Mouse (Mus musculus) CH12.LX (cell line): ENCODE data around the gene Gm5538. TPM values are rescaled to one million over a fixed set of nuclear protein-coding genes. Genes with fewer than 3 reads are reported as not detected.

Experiments
- DNase-seq: peaks from one replicate; pipeline ENCODE4 v3.0.0-alpha.2; 2013; ENCODE audit errors: extremely low read depth
- H3K27ac ChIP-seq: 2 replicates; pipeline ENCODE4 v1.5.1; 2012; ENCODE audit warnings: low read depth, mild to moderate bottlenecking, control low read depth, moderate library complexity; ENCODE audit not compliant: insufficient read depth
- H3K27me3 ChIP-seq: replicated peaks from 2 replicates; pipeline ENCODE3; 2012; ENCODE audit warnings: inconsistent platforms
- H3K36me3 ChIP-seq, 2 experiments: replicated peaks in 1 of 2; 2 replicates each; pipeline versions ENCODE3 to v1.6.1; 2012; ENCODE audit warnings: inconsistent platforms in 1 of 2, low read length in 1 of 2, mild to moderate bottlenecking in 1 of 2, mixed read lengths in 1 of 2, moderate library complexity in 1 of 2; ENCODE audit not compliant: control insufficient read depth in 1 of 2, insufficient read depth in 1 of 2
- H3K4me1 ChIP-seq, 2 experiments: 2 replicates each; pipeline ENCODE4 v1.6.1; 2012; ENCODE audit warnings: inconsistent platforms in 1 of 2, moderate library complexity in 1 of 2; ENCODE audit not compliant: insufficient read depth in 2 of 2, control insufficient read depth in 1 of 2
- H3K4me2 ChIP-seq: 2 replicates; pipeline ENCODE4 v1.6.1; 2012; ENCODE audit warnings: low read depth, mild to moderate bottlenecking, control low read depth; ENCODE audit not compliant: poor library complexity, insufficient read depth, severe bottlenecking
- H3K4me3 ChIP-seq, 3 experiments: fragments of 150-350 bp in 1 of 3; sonication (generic) in 1 of 3; replicated peaks in 1 of 3; 2 replicates each; pipeline versions ENCODE3 to v1.5.1; 2011 to 2012; ENCODE audit warnings: low read depth in 2 of 3, low read length in 2 of 3, mild to moderate bottlenecking in 2 of 3, moderate library complexity in 2 of 3, control low read depth in 1 of 3, improper control_type of control experiment in 1 of 3, inconsistent platforms in 1 of 3, mixed read lengths in 1 of 3; ENCODE audit not compliant: poor library complexity in 1 of 3
- H3K79me2 ChIP-seq: replicated peaks from 2 replicates; pipeline ENCODE4 v1.6.1; 2012; ENCODE audit warnings: mild to moderate bottlenecking, moderate library complexity; ENCODE audit not compliant: control insufficient read depth, poor library complexity, insufficient read depth, severe bottlenecking; ENCODE audit errors: extremely low read depth
- H3K9ac ChIP-seq: 2 replicates; pipeline ENCODE4 v1.6.1; 2012; ENCODE audit warnings: low read depth, mild to moderate bottlenecking, control low read depth, moderate library complexity; ENCODE audit not compliant: insufficient read depth
- H3K9me3 ChIP-seq: replicated peaks from 2 replicates; pipeline ENCODE3; 2012; ENCODE audit warnings: low read length, inconsistent platforms, mixed read lengths
- E2F4 ChIP-seq: IDR thresholded peaks from 2 replicates; pipeline ENCODE4 v1.6.1; 2011; ENCODE audit warnings: low read depth, low read length, improper control_type of control experiment; ENCODE audit not compliant: insufficient replicate concordance
- EP300 ChIP-seq: IDR thresholded peaks from 2 replicates; pipeline ENCODE4 v1.6.1; 2011; ENCODE audit warnings: low read length, improper control_type of control experiment
- ETS1 ChIP-seq: conservative IDR thresholded peaks from 2 replicates; pipeline ENCODE4 v1.6.1; 2012; ENCODE audit warnings: low read depth, mild to moderate bottlenecking, inconsistent platforms, low read length, improper control_type of control experiment, moderate library complexity
- HCFC1 ChIP-seq: IDR thresholded peaks from 2 replicates; pipeline ENCODE4 v1.6.1; 2012; ENCODE audit warnings: low read depth, mild to moderate bottlenecking, inconsistent platforms, low read length, improper control_type of control experiment
- IRF4 ChIP-seq: IDR thresholded peaks from 2 replicates; pipeline ENCODE4 v1.6.1; 2014; ENCODE audit warnings: low read depth, mild to moderate bottlenecking, inconsistent platforms, low read length, improper control_type of control experiment
- JUND ChIP-seq: conservative IDR thresholded peaks from 2 replicates; pipeline ENCODE4 v1.6.1; 2011; ENCODE audit warnings: low read depth, low read length, improper control_type of control experiment
- MAFK ChIP-seq: IDR thresholded peaks from 2 replicates; pipeline ENCODE4 v1.6.1; 2011; ENCODE audit warnings: low read length, improper control_type of control experiment; ENCODE audit not compliant: insufficient replicate concordance
- MAZ ChIP-seq: IDR thresholded peaks from 2 replicates; pipeline ENCODE4 v1.6.1; 2012; ENCODE audit warnings: low read depth, mild to moderate bottlenecking, inconsistent platforms, low read length, improper control_type of control experiment, moderate library complexity
- MYC ChIP-seq: IDR thresholded peaks from 2 replicates; pipeline ENCODE4 v1.6.1; 2011; ENCODE audit warnings: low read depth, mild to moderate bottlenecking, improper control_type of control experiment, low read length
- NELFE ChIP-seq: IDR thresholded peaks from 2 replicates; pipeline ENCODE4 v1.6.1; 2011; ENCODE audit warnings: low read depth, low read length, improper control_type of control experiment
- POLR2AphosphoS2 ChIP-seq: IDR thresholded peaks from 2 replicates; pipeline ENCODE4 v1.6.1; 2011; ENCODE audit warnings: low read depth, low read length, improper control_type of control experiment
- RAD21 ChIP-seq: IDR thresholded peaks from 2 replicates; pipeline ENCODE4 v1.6.1; 2011; ENCODE audit warnings: low read depth, mild to moderate bottlenecking, low read length, improper control_type of control experiment, moderate library complexity
- SIN3A ChIP-seq: IDR thresholded peaks from 2 replicates; pipeline ENCODE4 v1.6.1; 2012; ENCODE audit warnings: low read length, improper control_type of control experiment, inconsistent platforms
- SMC3 ChIP-seq: IDR thresholded peaks from 2 replicates; pipeline ENCODE4 v1.6.1; 2011; ENCODE audit warnings: low read depth, low read length, improper control_type of control experiment
- TBP ChIP-seq: conservative IDR thresholded peaks from 2 replicates; pipeline ENCODE4 v1.6.1; 2011; ENCODE audit warnings: low read depth, low read length, improper control_type of control experiment
- UBTF ChIP-seq: IDR thresholded peaks from 2 replicates; pipeline ENCODE4 v1.6.1; 2012; ENCODE audit warnings: low read depth, mild to moderate bottlenecking, inconsistent platforms, low read length, improper control_type of control experiment, moderate library complexity
- USF2 ChIP-seq: conservative IDR thresholded peaks from 2 replicates; pipeline ENCODE4 v1.6.1; 2011; ENCODE audit warnings: low read depth, low read length, improper control_type of control experiment
- ZC3H11A ChIP-seq: IDR thresholded peaks from 2 replicates; pipeline ENCODE4 v1.6.1; 2012; ENCODE audit warnings: low read depth, mild to moderate bottlenecking, inconsistent platforms, low read length, improper control_type of control experiment
- ZKSCAN1 ChIP-seq: IDR thresholded peaks from 2 replicates; pipeline ENCODE4 v1.6.1; 2012; ENCODE audit warnings: low read depth, inconsistent platforms, low read length, improper control_type of control experiment, borderline replicate concordance
- dilution Hi-C: fragments of 300-500 bp; cut with MboI; formaldehyde crosslinking; loops from 2 replicates; pipeline ENCODE4 v1.14.3; 2020; ENCODE audit warnings: low sequenced_read_pairs; ENCODE audit not compliant: extremely low pct_unique_long_range_greater_than_20kb, extremely low pct_ligation_motif_present
- in situ Hi-C: fragments of 300-500 bp; cut with MboI; formaldehyde crosslinking; loops from 3 replicates; pipeline ENCODE4 v1.14.3; 2019; ENCODE audit warnings: low sequenced_read_pairs, low pct_ligation_motif_present, low pct_unique_long_range_greater_than_20kb, mixed read lengths
- polyA plus RNA-seq: library from polyadenylated mRNA; unstranded; fragments of >175 nt; gene quantifications from 2 replicates; pipeline ENCODE4 v1.2.1, GENCODE M21; 2012; ENCODE audit warnings: low read depth; ENCODE audit not compliant: insufficient read length
- total RNA-seq, 2 experiments: library from RNA; depleted of rRNA; stranded (reverse); fragments of 300-350 nt in 1 of 2; fragments of >200 nt in 1 of 2; gene quantifications; 2 replicates each; pipeline ENCODE4 v1.2.3; 2012 to 2014

Gm5538 gene
- total RNA-seq (2012; rRNA removed) (not detected in 2 replicates), total RNA-seq (2014; rRNA removed) (not detected in 2 replicates), polyA plus RNA-seq (not detected in 2 replicates)

DNA sequence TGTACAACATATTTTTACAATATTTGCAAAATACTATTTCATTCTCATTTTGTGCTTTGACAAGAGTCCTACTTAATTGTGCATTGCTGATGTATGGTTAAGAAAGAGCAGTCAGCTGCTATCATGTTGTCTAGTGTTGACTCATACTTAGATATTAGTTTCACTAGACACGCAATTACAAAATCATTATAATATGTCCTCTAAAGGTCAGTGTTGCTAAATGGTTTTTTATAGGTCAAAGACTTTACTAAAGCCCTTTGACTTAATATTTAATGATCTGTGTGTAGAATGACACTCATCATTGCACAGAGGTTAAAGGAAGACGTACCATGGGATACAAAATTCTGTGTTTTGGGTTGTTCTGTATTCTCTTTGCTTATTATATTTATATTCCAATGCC lies at the start of gene Gm5538:
Gm5538 (plus strand) TSS at position 301 of the 400 bp plus-strand sequence.
- Histone ChIP-seq H3K4me2 (no peak within 1 kb of the TSS), H3K9ac (no peak within 1 kb of the TSS), H3K27ac (no peak within 1 kb of the TSS), H3K9me3 (no peaks in the 10 kb centered on the region)
- dilution Hi-C loops, result no loop called here
- no peak for TF ChIP-seq POLR2AphosphoS2
- TF ChIP-seq SIN3A, result no peak
- no peak for TF ChIP-seq SMC3
- no peak for TF ChIP-seq HCFC1
- TF ChIP-seq JUND, result no peak
- TF ChIP-seq NELFE, result no peak
- TF ChIP-seq UBTF, result no peak
- TF ChIP-seq E2F4, result no peak
- no peak for TF ChIP-seq MAFK
- TF ChIP-seq MYC, result no peak
- TF ChIP-seq ZC3H11A, result no peak
- no peak for TF ChIP-seq TBP
- TF ChIP-seq USF2, result no peak
- no peak for TF ChIP-seq ZKSCAN1
- TF ChIP-seq MAZ, result no peak
- TF ChIP-seq IRF4, result no peak
- TF ChIP-seq, all 38 proteins: peak for 0
- in situ Hi-C loops, result loop anchor here (25.0 kb wide), 2 partner anchors 392 to 567 kb away; partner anchors contain the start of genes Igsf10 and P2ry14
- no peaks in the 10 kb centered on the region for H3K36me3 ChIP-seq
- H3K4me3 ChIP-seq, result no peak within 1 kb of the TSS
- H3K79me2 ChIP-seq, result no peaks in the 10 kb centered on the region
- DNase-seq, result no peak
- no peaks in the 10 kb centered on the region for H3K27me3 ChIP-seq
- no peaks in the 10 kb centered on the region for H3K4me1 ChIP-seq

DNA sequence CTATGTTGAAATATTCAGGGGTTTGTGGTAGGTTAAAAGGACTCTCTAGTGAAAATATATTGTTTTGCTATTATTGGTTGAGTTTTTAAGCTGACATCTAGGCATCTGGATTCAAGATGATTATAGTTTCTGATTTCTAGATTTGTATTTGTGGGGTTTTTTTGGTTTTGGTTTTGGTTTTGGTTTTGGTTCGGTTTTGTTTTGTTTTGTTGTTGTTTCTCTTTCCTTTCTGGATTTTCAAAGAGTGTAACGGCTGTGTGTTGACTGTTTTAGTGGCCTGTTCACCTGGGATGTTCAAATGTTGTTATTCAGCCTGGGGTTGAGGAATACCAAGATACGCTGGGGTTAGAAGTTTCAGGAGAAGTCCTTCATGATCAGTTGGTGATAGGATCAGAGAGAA lies 32.2 kb upstream of the Gm5538 start:
- TF ChIP-seq IRF4 (0 out of 2 replicates have a peak, but pooled peaks have one; percentile 16), ETS1 (0 out of 2 replicates have a peak, but pooled peaks have one; percentile 27), RAD21 (no peak), EP300 (0 out of 2 replicates have a peak, but pooled peaks have one; percentile 26), E2F4 (no peak)
- TF ChIP-seq, all 38 proteins: peak for 3
- dilution Hi-C loops, result no loop called here
- peaks cover 0 to 2% of the 10 kb centered on the region in 2 experiments; a peak in 3 of 4 replicates for H3K4me1 ChIP-seq
- H3K79me2 ChIP-seq, result no peaks in the 10 kb centered on the region
- no peaks in the 10 kb centered on the region for H3K27me3 ChIP-seq
- H3K4me3 ChIP-seq, result peak overlapping the region; percentile 22 to 53 (median 29)
- peak overlapping the region; percentile 19 for H3K4me2 ChIP-seq
- no peaks in the 10 kb centered on the region for H3K36me3 ChIP-seq
- no peaks in the 10 kb centered on the region for H3K9me3 ChIP-seq
- no peak for DNase-seq
- no peak overlapping the region for H3K27ac ChIP-seq
- in situ Hi-C loops, result no loop called here
- peak overlapping the region; percentile 88 for H3K9ac ChIP-seq
